Mouse (Mus musculus) liver, postnatal 0 days (tissue): ENCODE data around the gene Kri1. TPM values are rescaled to one million over a fixed set of nuclear protein-coding genes. Genes with fewer than 3 reads are reported as not detected.

ENCODE experiments used
- ATAC-seq: fragments of 200-750 bp; cut with Nextera tagmentation; 2 replicates; pipeline ENCODE4 v1.8.0; 2017; ENCODE audit warnings: mild to moderate bottlenecking, moderate library complexity
- DNase-seq: peaks from one replicate; pipeline ENCODE4 v3.0.0-alpha.2; 2016
- H3K27ac ChIP-seq: fragments of 300-500 bp; sonication (generic); 2 replicates; pipeline ENCODE4 v1.5.1; 2014; ENCODE audit warnings: antibody characterized with exemption, moderate library complexity, mild to moderate bottlenecking, low read depth
- H3K27me3 ChIP-seq: fragments of 300-500 bp; sonication (generic); 2 replicates; pipeline ENCODE4 v1.6.1; 2014; ENCODE audit warnings: low read length, control low read depth, mixed read lengths; ENCODE audit not compliant: insufficient read depth
- H3K36me3 ChIP-seq: fragments of 300-500 bp; sonication (generic); replicated peaks from 2 replicates; pipeline ENCODE4 v1.6.1; 2014; ENCODE audit warnings: mild to moderate bottlenecking, control low read depth, low read length, moderate library complexity, mixed read lengths; ENCODE audit not compliant: insufficient read depth
- H3K4me1 ChIP-seq: fragments of 300-500 bp; sonication (generic); 2 replicates; pipeline ENCODE4 v1.6.1; 2014; ENCODE audit warnings: antibody characterized with exemption, mild to moderate bottlenecking, control low read depth; ENCODE audit not compliant: insufficient read depth
- H3K4me2 ChIP-seq: fragments of 300-500 bp; sonication (generic); 2 replicates; pipeline ENCODE4 v1.6.1; 2014; ENCODE audit warnings: low read depth, mild to moderate bottlenecking, low read length, moderate library complexity, mixed read lengths
- H3K4me3 ChIP-seq: fragments of 300-500 bp; sonication (generic); 2 replicates; pipeline ENCODE4 v1.5.1; 2014; ENCODE audit warnings: low read depth, low read length
- H3K9ac ChIP-seq: fragments of 300-500 bp; sonication (generic); replicated peaks from 2 replicates; pipeline ENCODE4 v1.6.1; 2014; ENCODE audit warnings: mild to moderate bottlenecking, moderate library complexity
- H3K9me3 ChIP-seq: fragments of 300-500 bp; sonication (generic); 2 replicates; pipeline ENCODE4 v1.6.1; 2016; ENCODE audit warnings: mild to moderate bottlenecking, control low read depth, low read length, mixed read lengths
- CTCF ChIP-seq: sonication (generic); IDR thresholded peaks from 2 replicates; pipeline ENCODE4 v1.5.1; 2016; ENCODE audit warnings: antibody characterized with exemption, low read depth
- EP300 ChIP-seq: IDR thresholded peaks from 2 replicates; pipeline ENCODE4 v1.6.1; 2016; ENCODE audit warnings: antibody characterized with exemption, low read depth, mild to moderate bottlenecking
- WGBS: fragments of 180-500 bp; shearing (Covaris S2); extraction: QIAGEN DNeasy Blood & Tissue Kit; methylation state at CpG from one replicate; pipeline ENCODE4 v1.1.7; 2014; ENCODE audit not compliant: insufficient replicate concordance; 5-methylcytosine and 5-hydroxymethylcytosine counted together
- polyA plus RNA-seq: library from polyadenylated mRNA; unstranded; fragments of >200 nt; fragmentation: Nextera tagmentation; extraction: Ambion mirVana; gene quantifications from 2 replicates; pipeline ENCODE4 v1.2.1, GENCODE M21; 2015

Kri1 gene
- polyA plus RNA-seq, 1 experiment from 2014 or later: 5.3 TPM

DNA sequence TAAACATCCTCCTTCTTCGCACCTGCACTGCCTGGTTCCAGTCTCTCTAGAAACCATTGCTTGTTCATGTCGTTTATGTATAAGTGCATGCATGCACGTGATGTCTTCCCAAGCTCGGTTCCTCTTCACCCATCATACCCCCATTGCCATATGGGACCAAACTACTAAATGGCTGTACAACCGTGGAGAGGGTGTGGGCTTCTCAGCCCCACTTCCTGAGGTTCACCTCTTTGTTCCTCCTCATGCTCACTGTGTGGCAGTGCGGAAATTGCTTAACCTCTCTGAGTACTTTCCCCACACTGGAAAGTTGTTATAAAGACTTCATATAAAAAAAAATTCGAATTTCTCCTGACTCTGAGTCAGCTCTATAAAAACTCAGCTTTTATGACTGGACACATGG, 28.9 kb upstream of the Kri1 start:
- DNase-seq (no peak), ATAC-seq (no peak)
- no peak overlapping the region for H3K9ac ChIP-seq
- TF ChIP-seq EP300 (no peak), CTCF (no peak)
- WGBS: 49% methylated on average over 7 of the region's 7 CpGs
- peaks cover 26% of the 10 kb centered on the region for H3K4me1 ChIP-seq
- peak overlapping the region; percentile 29; the same call in 1 of the 2 replicates for H3K27ac ChIP-seq
- no peaks in the 10 kb centered on the region for H3K9me3 ChIP-seq
- H3K4me3 ChIP-seq: no peak overlapping the region
- no peaks in the 10 kb centered on the region for H3K36me3 ChIP-seq
- H3K4me2 ChIP-seq: no peak overlapping the region
- peaks cover 12% of the 10 kb centered on the region for H3K27me3 ChIP-seq

DNA sequence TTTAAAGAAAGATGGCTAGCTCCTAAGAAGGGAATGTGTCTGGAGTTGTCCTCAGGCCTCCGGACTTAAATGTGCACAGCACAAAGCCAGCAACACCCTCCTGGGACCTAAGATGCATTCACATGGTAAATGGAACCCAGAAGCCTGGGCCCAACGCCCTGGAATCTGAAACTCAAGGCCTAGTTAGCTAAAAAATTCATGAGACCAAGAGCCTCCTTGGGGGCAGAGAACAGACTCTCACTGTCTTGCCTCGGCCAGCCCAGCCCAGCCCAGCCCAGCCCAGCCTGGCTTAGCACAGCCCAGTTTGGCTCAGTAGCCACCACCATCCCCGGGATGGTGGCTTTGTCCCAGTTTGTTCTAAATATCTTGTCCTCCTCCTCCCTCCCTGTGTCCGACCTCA, 27.7 kb upstream of the Kri1 start:
- 57% methylated on average over 5 of the region's 5 CpGs for WGBS
- no peak overlapping the region for H3K9ac ChIP-seq
- peaks cover 17% of the 10 kb centered on the region for H3K4me1 ChIP-seq
- no peak overlapping the region for H3K27ac ChIP-seq
- H3K36me3 ChIP-seq: no peaks in the 10 kb centered on the region
- H3K4me2 ChIP-seq: no peak overlapping the region
- no peaks in the 10 kb centered on the region for H3K9me3 ChIP-seq
- DNase-seq (no peak), ATAC-seq (no peak)
- peaks cover 13% of the 10 kb centered on the region for H3K27me3 ChIP-seq
- no peak overlapping the region for H3K4me3 ChIP-seq
- TF ChIP-seq EP300 (no peak), CTCF (no peak)

DNA sequence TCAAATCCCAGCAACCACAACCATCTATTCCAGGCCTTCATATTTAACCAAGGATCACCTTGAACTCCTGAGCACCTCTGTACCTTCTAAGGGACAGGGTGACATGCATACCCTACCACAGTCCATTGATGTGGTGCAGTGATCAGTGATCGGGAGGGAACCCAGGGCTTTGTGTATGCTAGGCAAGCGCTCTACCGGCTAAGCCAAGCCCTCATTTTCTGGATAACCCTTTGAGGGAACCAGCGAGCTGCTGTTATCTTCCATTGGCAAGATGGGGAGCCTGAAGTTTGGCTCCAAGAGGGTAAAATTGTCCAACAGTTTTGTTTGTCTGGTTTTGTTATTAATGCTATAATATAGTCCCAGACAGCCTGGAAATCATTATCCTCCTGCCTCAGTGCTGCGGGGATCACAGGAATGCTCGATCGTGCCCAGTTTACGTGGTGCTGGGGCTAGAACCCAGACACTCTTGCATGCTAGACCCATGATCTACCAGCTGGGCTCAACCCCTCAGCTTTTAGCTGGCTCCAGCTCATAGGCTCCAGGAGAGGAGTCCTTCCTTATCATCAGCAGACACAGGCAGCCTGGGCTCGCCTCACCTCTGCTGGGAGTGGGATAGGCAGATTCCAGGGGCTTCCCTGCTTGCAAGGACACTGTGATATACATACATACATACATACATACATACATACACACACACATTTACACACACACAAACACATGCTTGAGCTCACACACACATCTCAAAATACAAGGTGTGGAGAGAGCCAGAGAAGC, 26.8 kb upstream of the Kri1 start:
- TF ChIP-seq EP300 (no peak), CTCF (no peak)
- Histone ChIP-seq H3K9ac (no peak overlapping the region), H3K27ac (no peak overlapping the region), H3K27me3 (peaks cover 13% of the 10 kb centered on the region), H3K4me3 (no peak overlapping the region), H3K4me2 (no peak overlapping the region), H3K9me3 (no peaks in the 10 kb centered on the region), H3K4me1 (peaks cover 13% of the 10 kb centered on the region), H3K36me3 (no peaks in the 10 kb centered on the region)
- peak; percentile 49 for ATAC-seq
- 75% methylated on average over 9 of the region's 9 CpGs for WGBS
- no peak for DNase-seq

DNA sequence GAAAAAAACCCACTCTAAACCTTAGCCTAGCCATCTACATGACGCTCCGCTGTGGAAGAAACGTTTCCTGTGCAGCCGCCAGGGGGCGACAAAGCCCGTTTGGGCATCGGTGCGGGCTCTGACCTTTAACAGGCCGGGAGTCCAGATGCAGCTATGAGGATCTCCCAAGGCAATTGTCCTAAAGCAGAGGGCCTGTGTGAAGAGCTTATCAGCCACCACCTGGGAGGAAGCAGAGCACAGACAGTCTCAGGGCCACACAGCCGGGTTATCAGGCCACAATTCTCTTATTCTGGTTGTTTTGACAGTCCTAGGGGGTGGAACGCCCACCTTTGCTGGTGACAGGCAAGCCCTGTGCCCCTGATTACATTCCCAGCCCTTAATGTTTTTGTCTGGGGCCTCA, 25.6 kb upstream of the Kri1 start:
- ATAC-seq (peak; percentile 89), DNase-seq (peak; percentile 94)
- Histone ChIP-seq H3K9me3 (no peaks in the 10 kb centered on the region), H3K9ac (no peak overlapping the region), H3K4me2 (no peak overlapping the region), H3K27me3 (peaks cover 13% of the 10 kb centered on the region), H3K36me3 (no peaks in the 10 kb centered on the region), H3K27ac (no peak overlapping the region), H3K4me3 (no peak overlapping the region), H3K4me1 (peaks cover 10% of the 10 kb centered on the region)
- TF ChIP-seq CTCF (peak; percentile 99), EP300 (peak; percentile 75)
- 3% methylated on average over 11 of the region's 11 CpGs for WGBS

DNA sequence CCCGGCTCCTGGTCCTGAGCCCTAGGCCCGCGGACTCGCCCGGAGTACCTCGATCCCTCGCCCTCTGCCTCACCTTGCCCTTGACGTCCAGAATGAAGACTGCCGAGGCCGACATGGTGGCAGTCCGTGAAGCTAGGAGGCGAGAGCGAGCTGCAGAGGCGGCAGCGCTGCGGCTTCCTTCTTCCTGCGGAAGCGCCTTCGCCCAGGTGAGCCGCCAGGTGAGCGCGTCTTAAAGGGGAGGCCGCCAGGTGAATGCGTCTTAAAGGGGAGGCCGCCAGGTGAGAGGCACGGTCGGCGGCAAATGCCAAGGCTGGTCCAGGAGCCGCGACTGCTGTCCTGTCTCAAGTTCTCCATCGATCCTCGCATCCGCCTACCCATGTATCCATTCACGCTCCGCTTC, 24.4 kb upstream of the Kri1 start, which contains the start of gene Ap1m2:
Gene Ap1m2, minus strand, starts transcription at position 204 of the 400 bp plus-strand sequence.
- 21% methylated on average over 33 of the region's 35 CpGs for WGBS
- Histone ChIP-seq H3K4me3 (no peak within 1 kb of the TSS), H3K4me1 (peaks cover 10% of the 10 kb centered on the region; the same call in 1 of the 2 replicates), H3K9ac (no peak within 1 kb of the TSS), H3K4me2 (no peak within 1 kb of the TSS), H3K36me3 (no peaks in the 10 kb centered on the region), H3K9me3 (no peaks in the 10 kb centered on the region), H3K27me3 (peaks cover 13% of the 10 kb centered on the region), H3K27ac (no peak within 1 kb of the TSS)
- ATAC-seq (no peak), DNase-seq (no peak)
- TF ChIP-seq EP300: no peak
- no peak for TF ChIP-seq CTCF

DNA sequence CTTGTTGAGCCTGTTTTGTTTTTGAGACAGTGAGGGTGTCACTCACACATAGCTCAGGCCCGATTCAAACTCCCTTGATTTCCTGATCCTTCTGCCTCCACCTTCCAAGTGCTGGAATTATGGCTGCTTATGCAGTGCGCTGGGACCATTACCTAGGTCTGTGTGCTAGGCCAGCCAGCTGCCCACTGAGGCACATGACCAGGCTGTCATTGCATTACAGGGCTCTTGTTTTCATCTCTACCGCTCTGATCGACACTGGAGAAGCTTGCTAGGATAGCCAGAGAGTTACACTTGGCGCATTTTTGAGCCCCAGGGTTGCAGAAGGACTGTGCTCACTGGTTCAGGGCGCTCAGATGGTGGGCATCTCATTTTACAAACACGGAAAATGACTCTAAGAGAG, 23.9 kb upstream of the Kri1 start:
- DNase-seq (no peak), ATAC-seq (no peak)
- no peak overlapping the region for H3K27ac ChIP-seq
- no peaks in the 10 kb centered on the region for H3K9me3 ChIP-seq
- no peaks in the 10 kb centered on the region for H3K36me3 ChIP-seq
- no peak overlapping the region for H3K4me2 ChIP-seq
- WGBS: 56% methylated on average over 7 of the region's 7 CpGs
- H3K9ac ChIP-seq: no peak overlapping the region
- no peak overlapping the region for H3K4me3 ChIP-seq
- H3K27me3 ChIP-seq: peaks cover 13% of the 10 kb centered on the region
- H3K4me1 ChIP-seq: peaks cover 10% of the 10 kb centered on the region; the same call in 1 of the 2 replicates
- TF ChIP-seq EP300 (no peak), CTCF (no peak)
